Mouse (Mus musculus): Measurements from ENCODE around the gene Ssxb3. TPM values are rescaled to one million over a fixed set of nuclear protein-coding genes. Genes with fewer than 3 reads are reported as not detected.
"Not testable (repeated sequence)": the region's sequence is repeated elsewhere in the genome, so short reads cannot be mapped to it uniquely, and the experiment has no call there.

The Ssxb3 gene
- not detected for polyA plus RNA-seq (2017; shearing (Covaris generic))

GRCm38 (mm10) chrX:8591716-8592115, at the start of gene Ssxb3:
TSS of gene Ssxb3 (minus strand) at chrX:8591816.
- ATAC-seq, result not testable (repeated sequence)

DNA sequence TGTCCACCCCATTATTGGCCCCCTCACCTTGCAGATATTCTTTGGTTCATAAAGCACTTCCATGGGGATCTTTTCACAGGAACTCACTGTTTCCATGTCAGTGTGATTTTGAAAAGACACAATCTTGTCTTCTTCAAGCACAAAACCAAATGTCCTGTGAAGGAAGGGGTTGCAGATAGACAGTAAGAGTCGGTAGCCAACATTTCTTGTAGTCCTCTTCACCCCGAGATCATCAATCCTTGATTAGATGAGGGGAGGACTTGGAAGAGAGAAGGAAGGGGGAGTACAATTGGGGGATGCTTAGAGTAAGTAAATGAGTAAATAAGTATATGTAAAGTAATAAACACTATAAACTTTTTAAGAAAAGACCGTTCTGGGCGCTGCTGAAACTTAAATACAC, 43.5 kb downstream of the Ssxb3 start, which contains the start of gene Ssxb6:
Gene Ssxb6, minus strand, starts transcription at position 101 of the 400 bp plus-strand sequence.
- ATAC-seq, result not testable (repeated sequence)

Other genes with a start within 250 kb of the Ssxb3 start
- not detected for gene Ssxb9, start 224.8 kb downstream of the Ssxb3 start, polyA plus RNA-seq (2017; shearing (Covaris generic))
- not detected for gene Ssxb1, start 178.5 kb downstream of the Ssxb3 start, polyA plus RNA-seq (2017; shearing (Covaris generic))
- gene Ssxb2, start 130.1 kb downstream of the Ssxb3 start, polyA plus RNA-seq (2017; shearing (Covaris generic)), result not detected
- gene Gm14459, start 66.9 kb downstream of the Ssxb3 start, polyA plus RNA-seq (2017; shearing (Covaris generic)), result not detected
- gene Ssxb6, start 43.6 kb downstream of the Ssxb3 start, polyA plus RNA-seq (2017; shearing (Covaris generic)), result not detected
- gene Ssxb8, start 99.0 kb upstream of the Ssxb3 start, polyA plus RNA-seq (2017; shearing (Covaris generic)), result not detected
- gene Ssx9, start 156.6 kb upstream of the Ssxb3 start, polyA plus RNA-seq (2017; shearing (Covaris generic)), result not detected
- not detected for gene Ssxb5, start 211.9 kb upstream of the Ssxb3 start, polyA plus RNA-seq (2017; shearing (Covaris generic))

Measured in CD4-positive, CD25-positive, alpha-beta regulatory T cell, adult 4 months (primary cell).